Mouse (Mus musculus): ENCODE results near the gene Col13a1. TPM values are rescaled to one million over a fixed set of nuclear protein-coding genes. Genes with fewer than 3 reads are reported as not detected.

Gene Col13a1
- not detected for total RNA-seq (2018; cell fraction: chromatin; rRNA removed)
- not detected for total RNA-seq (2018; cell fraction: cytosol; rRNA removed)
- not detected for total RNA-seq (2018; cell fraction: nucleus; rRNA removed)
- not detected in 3 replicates for polyA plus RNA-seq (2018)

- WGBS (ENCODE audit: missing documents), result 2% methylated on average over 32 of the region's 41 CpGs
- no peak within 1 kb of the TSS for H3K27ac ChIP-seq
- no peaks in the 10 kb centered on the region for H3K79me2 ChIP-seq (ENCODE audit: inconsistent target)
- H3K4me3 ChIP-seq (ENCODE audit: inconsistent target), result no peak within 1 kb of the TSS
- no peaks in the 10 kb centered on the region for H3K36me3 ChIP-seq (ENCODE audit: inconsistent target)
Measured at GRCm38 (mm10) chr10:61978866-61979340, at the start of gene Col13a1. Gene Col13a1 (minus strand): TSS chr10:61979108.

DNA sequence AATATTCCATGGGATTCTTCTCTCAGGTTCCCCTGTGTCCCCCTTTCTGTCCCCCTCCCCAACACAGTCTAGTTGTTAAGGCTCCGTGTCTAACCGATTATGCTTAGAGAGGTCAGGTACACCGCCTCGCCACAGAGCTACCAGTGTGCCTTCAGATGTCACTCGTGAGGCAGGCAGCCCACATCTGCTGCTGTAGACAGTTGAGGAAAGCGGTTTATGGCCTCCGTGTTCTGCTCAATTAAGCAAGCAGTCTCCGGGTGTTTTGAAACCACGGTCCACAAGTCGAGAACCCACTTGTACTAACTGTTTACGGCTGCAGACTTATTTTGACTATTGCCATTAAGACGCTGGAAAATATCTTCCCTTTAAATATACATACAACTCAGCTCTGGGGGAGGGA, 48.8 kb upstream of the Col13a1 start:
- WGBS (ENCODE audit: missing documents), result 63% methylated on average over 12 of the region's 12 CpGs
- Histone ChIP-seq H3K79me2 (ENCODE audit: inconsistent target) (no peaks in the 10 kb centered on the region), H3K36me3 (ENCODE audit: inconsistent target) (no peaks in the 10 kb centered on the region), H3K27ac (no peak overlapping the region), H3K4me3 (ENCODE audit: inconsistent target) (no peak overlapping the region)

DNA sequence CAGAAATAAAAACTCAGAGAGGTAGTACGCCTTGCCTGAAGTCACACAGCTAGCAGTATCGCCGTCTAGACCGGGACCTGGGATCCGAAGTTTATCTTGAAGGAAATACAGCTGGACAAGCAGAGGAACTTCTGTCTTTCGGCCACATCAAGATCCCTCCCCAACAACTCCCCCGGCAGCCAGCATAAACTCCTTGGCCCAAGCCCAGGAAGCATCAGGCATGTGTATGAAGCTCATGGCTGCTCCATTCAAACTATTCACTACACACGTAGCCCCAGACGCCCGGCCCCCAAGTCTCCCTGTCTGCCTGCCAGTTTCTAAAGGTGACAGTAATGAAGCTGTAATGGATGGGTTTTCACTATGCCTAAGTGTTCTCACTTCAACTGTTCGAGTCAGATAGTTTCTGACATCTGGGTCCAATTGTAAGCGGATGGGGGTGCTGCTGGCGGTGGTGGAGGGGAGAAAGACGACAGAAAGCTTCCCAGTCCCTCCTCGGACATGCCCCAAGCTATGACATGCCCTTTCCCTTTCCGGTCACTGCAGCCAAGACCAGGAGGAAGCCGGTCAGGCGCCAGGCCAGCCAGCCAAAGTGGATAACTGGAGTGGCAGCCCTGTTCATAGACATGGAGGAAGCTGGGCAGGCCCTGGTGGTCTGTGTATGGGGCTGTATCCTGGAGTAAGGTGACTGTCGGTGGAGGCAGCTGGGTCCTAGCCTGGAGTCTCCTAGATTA, 45.1 kb upstream of the Col13a1 start:
- H3K27ac ChIP-seq, result no peak overlapping the region
- H3K36me3 ChIP-seq (ENCODE audit: inconsistent target), result no peaks in the 10 kb centered on the region
- H3K79me2 ChIP-seq (ENCODE audit: inconsistent target), result no peaks in the 10 kb centered on the region
- 77% methylated on average over 16 of the region's 19 CpGs for WGBS (ENCODE audit: missing documents)
- no peak overlapping the region for H3K4me3 ChIP-seq (ENCODE audit: inconsistent target)

DNA sequence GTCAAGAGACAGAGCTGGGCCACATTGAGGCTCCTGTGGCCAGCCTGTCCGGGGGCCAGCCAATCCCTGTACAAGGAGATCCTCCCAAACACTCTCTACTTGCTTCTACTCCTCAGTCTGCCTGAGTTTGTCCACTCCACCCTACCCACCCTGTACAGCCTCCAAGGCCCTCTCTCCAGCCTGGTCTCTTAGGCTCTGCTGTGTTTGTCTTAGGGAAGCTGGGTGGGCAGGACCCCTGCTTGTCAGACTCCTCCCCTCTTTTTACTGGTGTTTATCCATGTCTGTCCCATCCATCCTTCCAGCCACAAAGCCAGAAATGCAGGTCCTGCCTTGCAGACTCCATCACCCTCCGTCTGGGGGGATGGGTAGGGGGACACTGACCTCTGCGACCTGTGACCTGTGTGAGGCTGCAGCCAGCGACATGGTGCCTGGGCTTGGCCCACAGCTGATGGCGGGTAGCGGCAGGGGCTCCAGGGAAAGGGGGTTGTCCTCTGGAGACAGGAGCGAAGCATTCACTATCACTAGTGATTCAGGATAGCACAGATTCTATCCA, 41.2 kb upstream of the Col13a1 start:
- no peaks in the 10 kb centered on the region for H3K79me2 ChIP-seq (ENCODE audit: inconsistent target)
- WGBS (ENCODE audit: missing documents), result 59% methylated on average over 6 of the region's 7 CpGs

DNA sequence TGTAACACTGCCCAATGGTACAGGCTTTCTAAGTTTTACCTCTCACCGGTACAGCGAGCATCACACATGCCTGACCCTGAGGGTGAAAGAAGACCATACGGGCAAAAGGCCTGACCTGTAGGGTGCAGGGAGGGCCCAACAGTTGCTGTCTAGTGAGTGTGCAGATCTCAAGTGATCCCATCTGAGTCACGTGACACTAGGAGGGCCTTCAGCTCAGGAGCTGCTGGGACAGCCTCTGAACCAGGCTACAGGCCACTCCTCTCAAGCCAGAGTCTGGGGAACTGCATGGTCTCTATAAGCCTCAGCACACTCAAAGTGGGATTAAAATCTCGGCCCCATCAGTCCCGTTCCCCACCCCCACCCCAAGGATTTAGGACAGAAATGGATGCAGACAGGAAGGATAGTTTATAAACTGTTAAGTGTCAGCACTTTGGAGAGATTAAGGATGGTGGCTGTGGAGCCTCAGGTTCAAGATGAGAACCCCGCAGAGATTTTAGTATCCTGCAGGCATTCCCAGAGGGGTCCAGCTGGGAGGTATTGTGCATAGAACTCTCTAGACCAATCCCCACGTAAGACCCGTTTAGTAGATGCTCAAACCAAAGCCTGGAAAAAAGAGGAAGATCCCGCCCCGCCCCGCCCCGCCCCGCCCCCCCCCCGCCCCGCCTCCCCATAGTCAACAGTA, 40.6 kb upstream of the Col13a1 start:
- H3K4me3 ChIP-seq (ENCODE audit: inconsistent target), result no peak overlapping the region
- H3K36me3 ChIP-seq (ENCODE audit: inconsistent target), result no peaks in the 10 kb centered on the region
- 31% methylated on average over 16 of the region's 16 CpGs for WGBS (ENCODE audit: missing documents)
- no peak overlapping the region for H3K27ac ChIP-seq
- H3K79me2 ChIP-seq (ENCODE audit: inconsistent target), result no peaks in the 10 kb centered on the region

More for the DNA sequence above, 41.2 kb upstream of the Col13a1 start:
- H3K27ac ChIP-seq, result no peak overlapping the region
- no peak overlapping the region for H3K4me3 ChIP-seq (ENCODE audit: inconsistent target)
- no peaks in the 10 kb centered on the region for H3K36me3 ChIP-seq (ENCODE audit: inconsistent target)

- H3K36me3 ChIP-seq (ENCODE audit: inconsistent target), result no peaks in the 10 kb centered on the region
- 87% methylated on average over 6 of the region's 6 CpGs for WGBS (ENCODE audit: missing documents)
- no peak overlapping the region for H3K27ac ChIP-seq
- no peak overlapping the region for H3K4me3 ChIP-seq (ENCODE audit: inconsistent target)
- H3K79me2 ChIP-seq (ENCODE audit: inconsistent target), result no peaks in the 10 kb centered on the region
Measured at GRCm38 (mm10) chr10:62016947-62017346, 38.0 kb upstream of the Col13a1 start.

DNA sequence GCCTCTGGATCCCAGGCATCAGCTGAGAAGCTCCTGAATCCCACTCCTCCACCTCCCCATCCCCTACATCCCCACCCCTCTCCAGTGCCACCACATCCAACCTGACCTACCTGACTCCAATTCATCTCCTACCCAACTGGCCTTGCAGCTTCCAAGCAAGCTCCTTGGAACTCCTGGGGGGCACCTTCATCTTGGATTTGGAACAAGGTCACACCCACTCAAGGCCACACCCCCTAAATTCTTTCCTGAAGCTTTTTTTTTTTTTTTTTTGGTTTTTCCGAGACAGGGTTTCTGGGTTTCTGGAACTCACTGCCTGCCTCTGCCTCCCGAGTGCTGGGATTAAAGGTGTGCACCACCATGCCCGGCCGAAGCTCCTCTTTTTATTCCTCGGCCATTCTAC, 34.3 kb upstream of the Col13a1 start:
- no peak overlapping the region for H3K4me3 ChIP-seq (ENCODE audit: inconsistent target)
- H3K27ac ChIP-seq, result no peak overlapping the region
- H3K79me2 ChIP-seq (ENCODE audit: inconsistent target), result no peaks in the 10 kb centered on the region
- WGBS (ENCODE audit: missing documents), result 90% methylated on average over 4 of the region's 5 CpGs
- no peaks in the 10 kb centered on the region for H3K36me3 ChIP-seq (ENCODE audit: inconsistent target)

DNA sequence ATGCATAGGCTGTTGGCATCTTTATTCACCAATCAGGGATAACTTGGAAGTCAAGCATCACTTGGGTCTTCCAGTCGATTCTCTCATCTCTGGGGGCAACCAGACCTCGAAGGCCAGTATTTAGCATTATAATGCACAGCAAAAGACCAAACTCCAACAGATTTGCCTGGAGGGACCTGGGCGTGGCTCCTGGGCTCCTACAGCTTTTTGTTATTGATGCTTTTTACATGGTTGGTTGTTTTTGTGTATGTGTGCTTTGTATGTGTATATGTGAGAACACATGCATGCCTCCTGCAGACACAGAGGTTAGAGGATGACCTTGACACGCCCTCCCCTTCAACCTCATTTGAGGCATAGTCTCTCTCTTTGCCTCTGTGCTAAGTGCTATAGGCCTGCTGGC, 33.5 kb upstream of the Col13a1 start:
- WGBS (ENCODE audit: missing documents), result 84% methylated on average over 4 of the region's 4 CpGs

GRCm38 (mm10) chr10:62009981-62010500, 31.1 kb upstream of the Col13a1 start:
- Histone ChIP-seq H3K4me3 (ENCODE audit: inconsistent target) (no peak overlapping the region), H3K79me2 (ENCODE audit: inconsistent target) (no peaks in the 10 kb centered on the region), H3K27ac (no peak overlapping the region), H3K36me3 (ENCODE audit: inconsistent target) (no peaks in the 10 kb centered on the region)
- WGBS (ENCODE audit: missing documents), result 69% methylated on average over 6 of the region's 6 CpGs

More for the DNA sequence above, 33.5 kb upstream of the Col13a1 start:
- no peak overlapping the region for H3K27ac ChIP-seq
- H3K79me2 ChIP-seq (ENCODE audit: inconsistent target), result no peaks in the 10 kb centered on the region
- no peak overlapping the region for H3K4me3 ChIP-seq (ENCODE audit: inconsistent target)
- H3K36me3 ChIP-seq (ENCODE audit: inconsistent target), result no peaks in the 10 kb centered on the region

DNA sequence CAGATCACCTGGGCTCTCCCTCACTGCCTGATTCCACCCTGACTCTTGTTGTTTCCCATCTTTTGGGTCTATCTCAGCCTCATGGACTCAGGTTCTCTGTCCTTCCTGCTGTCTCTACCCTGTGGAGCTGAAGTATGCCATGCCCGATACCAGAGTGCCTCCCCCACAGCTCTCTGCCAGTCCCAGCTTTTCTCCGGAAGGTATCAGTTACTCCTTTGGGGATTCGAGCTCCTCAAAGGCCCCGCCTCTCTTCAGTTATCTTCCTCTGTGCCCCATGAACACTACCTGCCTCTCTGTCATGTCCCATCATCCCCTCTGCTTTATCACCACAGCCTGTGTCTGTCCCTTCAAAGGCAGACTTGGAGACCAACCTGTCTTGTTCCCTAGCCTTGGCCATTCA, 29.1 kb upstream of the Col13a1 start:
- no peak overlapping the region for H3K27ac ChIP-seq
- no peak overlapping the region for H3K4me3 ChIP-seq (ENCODE audit: inconsistent target)
- no peaks in the 10 kb centered on the region for H3K79me2 ChIP-seq (ENCODE audit: inconsistent target)
- WGBS (ENCODE audit: missing documents), result 90% methylated on average over 4 of the region's 4 CpGs
- no peaks in the 10 kb centered on the region for H3K36me3 ChIP-seq (ENCODE audit: inconsistent target)

- Histone ChIP-seq H3K4me3 (ENCODE audit: inconsistent target) (no peak overlapping the region), H3K79me2 (ENCODE audit: inconsistent target) (no peaks in the 10 kb centered on the region), H3K27ac (no peak overlapping the region), H3K36me3 (ENCODE audit: inconsistent target) (no peaks in the 10 kb centered on the region)
- 87% methylated on average over 8 of the region's 8 CpGs for WGBS (ENCODE audit: missing documents)
Measured at GRCm38 (mm10) chr10:62006371-62006770, 27.5 kb upstream of the Col13a1 start.

DNA sequence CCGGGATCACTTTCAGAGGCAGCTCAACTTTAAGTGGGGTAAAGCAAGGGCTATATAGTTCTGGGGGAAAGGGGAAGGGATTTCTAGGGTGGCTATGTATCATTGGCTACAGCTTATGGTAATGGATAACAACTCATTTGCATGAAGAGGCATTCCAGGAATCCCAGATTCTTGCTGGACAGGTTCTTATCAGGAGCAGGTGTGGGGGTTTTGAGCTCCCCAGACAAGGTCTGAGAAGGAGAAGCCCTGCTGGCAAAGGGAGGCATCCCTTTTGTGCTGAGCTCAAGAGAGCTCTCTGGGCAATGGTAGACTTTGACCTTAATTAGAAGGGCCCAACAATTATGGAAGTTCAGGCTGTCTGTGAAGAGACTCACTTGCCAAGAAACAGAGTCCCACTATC, 21.3 kb upstream of the Col13a1 start:
- WGBS (ENCODE audit: missing documents), result 100% methylated on average over 1 of the region's 1 CpGs
- no peak overlapping the region for H3K4me3 ChIP-seq (ENCODE audit: inconsistent target)
- H3K36me3 ChIP-seq (ENCODE audit: inconsistent target), result no peaks in the 10 kb centered on the region
- H3K27ac ChIP-seq, result no peak overlapping the region
- no peaks in the 10 kb centered on the region for H3K79me2 ChIP-seq (ENCODE audit: inconsistent target)

GRCm38 (mm10) chr10:61999766-62000165, 20.9 kb upstream of the Col13a1 start:
- Histone ChIP-seq H3K79me2 (ENCODE audit: inconsistent target) (no peaks in the 10 kb centered on the region), H3K36me3 (ENCODE audit: inconsistent target) (no peaks in the 10 kb centered on the region), H3K27ac (no peak overlapping the region), H3K4me3 (ENCODE audit: inconsistent target) (no peak overlapping the region)
- 91% methylated on average over 1 of the region's 1 CpGs for WGBS (ENCODE audit: missing documents)

GRCm38 (mm10) chr10:61991481-61992424, 12.8 kb upstream of the Col13a1 start:
- WGBS (ENCODE audit: missing documents), result 27% methylated on average over 11 of the region's 11 CpGs
- Histone ChIP-seq H3K79me2 (ENCODE audit: inconsistent target) (no peaks in the 10 kb centered on the region), H3K36me3 (ENCODE audit: inconsistent target) (no peaks in the 10 kb centered on the region), H3K4me3 (ENCODE audit: inconsistent target) (no peak overlapping the region), H3K27ac (no peak overlapping the region)

Data from macrophage (primary cell).